Mouse (Mus musculus) kidney, postnatal 0 days (tissue): ENCODE measurements around the gene Ttll5. TPM values are rescaled to one million over a fixed set of nuclear protein-coding genes. Genes with fewer than 3 reads are reported as not detected.

Experiments
- ATAC-seq: fragments of 200-750 bp; cut with Nextera tagmentation; replicated peaks from 2 replicates; pipeline ENCODE4 v1.8.0; 2017; ENCODE audit warnings: low read depth, moderate number of reproducible peaks, moderate TSS enrichment, moderate library complexity; ENCODE audit not compliant: low FRiP score
- DNase-seq: peaks from one replicate; pipeline ENCODE4 v3.0.0-alpha.2; 2016; ENCODE audit warnings: low spot score
- H3K27ac ChIP-seq: fragments of 300-500 bp; sonication (generic); 2 replicates; pipeline ENCODE4 v1.5.1; 2014; ENCODE audit warnings: mild to moderate bottlenecking
- H3K27me3 ChIP-seq: fragments of 300-500 bp; sonication (generic); 2 replicates; pipeline ENCODE4 v1.6.1; 2014; ENCODE audit warnings: low read length, mixed read lengths; ENCODE audit not compliant: insufficient read depth
- H3K36me3 ChIP-seq: fragments of 300-500 bp; sonication (generic); 2 replicates; pipeline ENCODE4 v1.6.1; 2014; ENCODE audit warnings: low read length, mixed read lengths; ENCODE audit not compliant: insufficient read depth
- H3K4me1 ChIP-seq: fragments of 300-500 bp; sonication (generic); replicated peaks from 2 replicates; pipeline ENCODE4 v1.6.1; 2014; ENCODE audit warnings: antibody characterized with exemption, low read length, mixed read lengths; ENCODE audit not compliant: insufficient read depth
- H3K4me2 ChIP-seq: fragments of 300-500 bp; sonication (generic); 2 replicates; pipeline ENCODE4 v1.6.1; 2014; ENCODE audit warnings: mild to moderate bottlenecking, low read length, moderate library complexity, mixed read lengths
- H3K4me3 ChIP-seq: fragments of 300-500 bp; sonication (generic); replicated peaks from 2 replicates; pipeline ENCODE4 v1.5.1; 2014; ENCODE audit warnings: low read depth, low read length
- H3K9ac ChIP-seq: fragments of 300-500 bp; sonication (generic); 2 replicates; pipeline ENCODE4 v1.6.1; 2014; ENCODE audit warnings: low read depth, low read length
- H3K9me3 ChIP-seq: fragments of 300-500 bp; sonication (generic); replicated peaks from 2 replicates; pipeline ENCODE4 v1.6.1; 2016; ENCODE audit warnings: low read length, inconsistent platforms, mixed read lengths
- CTCF ChIP-seq: IDR thresholded peaks from 2 replicates; pipeline ENCODE4 v1.5.1; 2016; ENCODE audit warnings: antibody characterized with exemption, low read depth, mild to moderate bottlenecking, moderate library complexity
- WGBS: fragments of 180-500 bp; shearing (Covaris S2); extraction: QIAGEN DNeasy Blood & Tissue Kit; methylation state at CpG from one replicate; pipeline ENCODE4 v1.1.7; 2014; 5-methylcytosine and 5-hydroxymethylcytosine counted together
- polyA plus RNA-seq: library from polyadenylated mRNA; unstranded; fragments of >200 nt; fragmentation: Nextera tagmentation; extraction: Ambion mirVana; gene quantifications from 2 replicates; pipeline ENCODE4 v1.2.1, GENCODE M21; 2015

Ttll5 gene
- polyA plus RNA-seq, 1 experiment from 2014 or later, result 6.8 TPM

- no peak overlapping the region for H3K27ac ChIP-seq
Observed at GRCm38 (mm10) chr12:86025480-86025879, 201.0 kb downstream of the Ttll5 start.

GRCm38 (mm10) chr12:86027000-86027399 lies 202.5 kb downstream of the Ttll5 start:
- ATAC-seq, result no peak; the same call in 1 of the 2 replicates
- DNase-seq, result peak; percentile 30
- WGBS, result 58% methylated on average over 5 of the region's 5 CpGs

More at GRCm38 (mm10) chr12:86025480-86025879, 201.0 kb downstream of the Ttll5 start:
- H3K4me3 ChIP-seq, result no peak overlapping the region
- H3K27me3 ChIP-seq, result no peaks in the 10 kb centered on the region
- no peaks in the 10 kb centered on the region for H3K9me3 ChIP-seq
- no peak overlapping the region for H3K4me2 ChIP-seq
- TF ChIP-seq CTCF, result no peak
- H3K9ac ChIP-seq, result no peak overlapping the region
- no peak for DNase-seq
- 86% methylated on average over 6 of the region's 6 CpGs for WGBS
- no peaks in the 10 kb centered on the region; the same call in 1 of the 2 replicates for H3K4me1 ChIP-seq
- ATAC-seq, result no peak
- peaks cover 3% of the 10 kb centered on the region; the same call in 1 of the 2 replicates for H3K36me3 ChIP-seq

DNA sequence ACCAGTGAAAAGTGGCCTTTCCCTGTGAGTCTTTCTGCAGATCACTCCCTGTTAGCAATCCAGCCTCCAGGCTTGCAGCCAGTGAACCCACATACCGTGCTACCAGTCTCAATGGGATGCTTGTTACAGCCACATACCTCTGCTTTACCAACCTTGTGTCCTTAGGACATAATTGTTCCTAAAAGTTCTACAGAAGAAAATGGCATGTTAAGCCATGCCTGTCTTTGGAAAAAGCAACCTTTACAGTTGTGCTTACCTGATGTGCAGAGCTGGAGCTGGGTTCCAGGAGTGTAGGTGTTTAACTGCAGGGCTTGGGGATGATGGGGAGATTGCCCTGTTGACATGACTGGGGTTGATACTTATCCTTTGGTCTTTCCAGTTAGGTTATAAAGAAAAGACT lies 203.3 kb downstream of the Ttll5 start:
- TF ChIP-seq CTCF, result no peak
- Histone ChIP-seq H3K4me3 (no peak overlapping the region), H3K9ac (no peak overlapping the region), H3K27ac (no peak overlapping the region), H3K36me3 (peaks cover 3% of the 10 kb centered on the region; the same call in 1 of the 2 replicates), H3K4me1 (no peaks in the 10 kb centered on the region; the same call in 1 of the 2 replicates), H3K9me3 (no peaks in the 10 kb centered on the region), H3K27me3 (no peaks in the 10 kb centered on the region), H3K4me2 (no peak overlapping the region)
- 65% methylated on average over 1 of the region's 1 CpGs for WGBS
- no peak for DNase-seq
- ATAC-seq, result no peak

More at GRCm38 (mm10) chr12:86027000-86027399, 202.5 kb downstream of the Ttll5 start:
- H3K4me3 ChIP-seq, result no peak overlapping the region
- H3K27me3 ChIP-seq, result no peaks in the 10 kb centered on the region
- H3K36me3 ChIP-seq, result peaks cover 3% of the 10 kb centered on the region; the same call in 1 of the 2 replicates
- no peak for TF ChIP-seq CTCF
- no peak overlapping the region for H3K4me2 ChIP-seq
- H3K4me1 ChIP-seq, result no peaks in the 10 kb centered on the region; the same call in 1 of the 2 replicates
- H3K27ac ChIP-seq, result no peak overlapping the region
- no peaks in the 10 kb centered on the region for H3K9me3 ChIP-seq
- no peak overlapping the region for H3K9ac ChIP-seq

DNA sequence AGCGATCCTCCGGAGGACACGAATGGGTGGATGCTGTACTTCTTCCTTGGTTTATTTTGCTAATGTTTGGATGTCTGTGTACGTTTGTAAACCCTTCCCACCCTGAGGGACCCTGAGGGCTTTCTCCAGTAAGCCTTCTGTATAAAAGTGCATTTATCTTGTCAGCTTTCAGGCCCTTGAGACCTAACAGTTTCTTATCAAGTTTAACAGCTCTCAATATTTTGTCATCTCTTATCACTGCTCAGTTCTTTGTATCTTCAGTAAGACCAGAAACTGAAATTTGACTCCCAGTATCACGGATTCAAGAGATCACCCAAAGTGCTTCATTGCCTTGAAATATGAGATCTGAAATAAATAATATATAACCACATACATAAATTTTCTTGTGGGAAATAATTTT lies 206.5 kb downstream of the Ttll5 start:
- WGBS, result 74% methylated on average over 5 of the region's 5 CpGs
- no peaks in the 10 kb centered on the region for H3K27me3 ChIP-seq
- no peaks in the 10 kb centered on the region for H3K9me3 ChIP-seq
- no peak overlapping the region for H3K4me3 ChIP-seq
- DNase-seq (no peak), ATAC-seq (no peak)
- H3K9ac ChIP-seq, result no peak overlapping the region
- no peak overlapping the region for H3K4me2 ChIP-seq
- TF ChIP-seq CTCF, result no peak
- H3K4me1 ChIP-seq, result no peaks in the 10 kb centered on the region
- no peak overlapping the region for H3K27ac ChIP-seq
- H3K36me3 ChIP-seq, result peaks cover 1% of the 10 kb centered on the region; the same call in 1 of the 2 replicates

- Histone ChIP-seq H3K27ac (no peak overlapping the region), H3K4me1 (no peaks in the 10 kb centered on the region; the same call in none of the 2 replicates), H3K27me3 (no peaks in the 10 kb centered on the region), H3K9ac (no peak overlapping the region), H3K36me3 (no peaks in the 10 kb centered on the region), H3K4me2 (no peak overlapping the region), H3K9me3 (no peaks in the 10 kb centered on the region), H3K4me3 (no peak overlapping the region)
- DNase-seq (no peak), ATAC-seq (no peak)
- TF ChIP-seq CTCF, result no peak
Observed at GRCm38 (mm10) chr12:86035586-86035985, 211.1 kb downstream of the Ttll5 start.

- H3K9ac ChIP-seq, result no peak overlapping the region
- H3K27me3 ChIP-seq, result no peaks in the 10 kb centered on the region
- WGBS, result 35% methylated on average over 9 of the region's 9 CpGs
- H3K4me2 ChIP-seq, result no peak overlapping the region
- TF ChIP-seq CTCF, result no peak
- no peak overlapping the region for H3K4me3 ChIP-seq
- no peaks in the 10 kb centered on the region; the same call in none of the 2 replicates for H3K4me1 ChIP-seq
- H3K9me3 ChIP-seq, result no peaks in the 10 kb centered on the region
- ATAC-seq, result no peak
- H3K36me3 ChIP-seq, result no peaks in the 10 kb centered on the region
- no peak overlapping the region for H3K27ac ChIP-seq
- DNase-seq, result no peak
Observed at GRCm38 (mm10) chr12:86036368-86037166, 212.1 kb downstream of the Ttll5 start.
